Mouse (Mus musculus) liver, embryonic 14.5 days (tissue): ENCODE measurements around the gene Ugt2b35.
"Not testable (repeated sequence)": the region's sequence is repeated elsewhere in the genome, so short reads cannot be mapped to it uniquely, and the experiment has no call there.

Experiments used
- CTCF ChIP-seq: IDR thresholded peaks from 2 replicates; pipeline ENCODE4 v1.5.1; 2016; ENCODE audit warnings: antibody characterized with exemption, low read depth, control low read depth
- EP300 ChIP-seq: IDR thresholded peaks from 2 replicates; pipeline ENCODE4 v1.6.1; 2016; ENCODE audit warnings: antibody characterized with exemption, low read depth

DNA sequence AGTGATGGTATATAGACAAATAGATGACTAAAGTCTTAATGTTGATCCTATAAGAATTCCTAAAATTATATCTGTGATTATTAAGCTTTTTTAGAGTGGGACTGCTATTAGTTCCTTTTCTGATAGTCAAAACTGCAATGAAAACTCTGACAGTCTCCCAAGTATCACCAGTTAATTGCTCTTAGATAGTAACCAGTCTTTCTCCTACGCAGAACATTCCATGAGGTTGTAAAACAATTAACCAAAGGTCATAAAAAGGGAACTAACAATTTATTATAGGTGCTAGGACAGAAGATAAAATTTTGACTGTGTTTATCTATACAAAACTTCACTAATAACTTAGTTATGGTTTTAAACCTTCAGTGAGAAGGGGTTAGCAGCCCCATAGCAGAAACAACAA is 37.8 kb upstream of the Ugt2b35 start:
- not testable (repeated sequence) for TF ChIP-seq CTCF, EP300
